Mouse (Mus musculus): ENCODE measurements at regions not wholly inside any gene's neighbourhood (a gene's known extent, or its start where the extent isn't known, plus 50 kb on each side); places are given as distances from the start of the nearest gene placed in this dataset.

DNA sequence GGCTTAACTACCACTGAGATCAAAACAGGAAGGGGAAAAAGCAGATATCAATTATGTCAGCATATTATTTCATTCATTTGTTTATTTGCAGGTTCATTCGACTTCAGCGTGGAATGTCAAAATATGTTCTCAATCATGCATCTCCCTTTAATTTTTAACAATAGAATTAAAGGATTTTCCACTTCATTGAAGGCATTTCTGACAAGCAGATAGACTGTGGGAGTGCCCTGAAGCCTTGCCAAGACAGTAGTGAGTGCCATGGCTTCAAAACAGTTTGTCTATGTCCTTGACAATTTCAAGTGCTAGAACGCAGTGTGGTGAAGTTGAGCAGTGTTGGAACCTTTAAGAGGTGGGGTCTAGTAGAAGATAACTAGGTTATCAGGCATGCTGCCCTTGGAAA lies 412.4 kb upstream of the 4930412O13Rik start:
- Histone ChIP-seq H3K27ac (ENCODE audit: low read depth, low read length) (no peak overlapping the region), H3K4me3 (ENCODE audit: low read depth, low read length) (no peak overlapping the region), H3K4me1 (ENCODE audit: control insufficient read depth, insufficient read depth, low read length) (no peaks in the 10 kb centered on the region), H3K36me3 (ENCODE audit: control insufficient read depth, insufficient read depth, low read length) (no peaks in the 10 kb centered on the region), H3K27me3 (replicated peaks; ENCODE audit: control insufficient read depth, insufficient read depth, low read length) (no peaks in the 10 kb centered on the region), H3K9ac (ENCODE audit: low read length) (no peak overlapping the region), H3K9me3 (replicated peaks; ENCODE audit: control insufficient read depth, low read length) (no peaks in the 10 kb centered on the region), H3K4me2 (ENCODE audit: low read length) (no peak overlapping the region)
- ATAC-seq (no peak), DNase-seq (ENCODE audit: low spot score) (peak; percentile 17)
- 67% methylated on average over 3 of the region's 3 CpGs for WGBS

DNA sequence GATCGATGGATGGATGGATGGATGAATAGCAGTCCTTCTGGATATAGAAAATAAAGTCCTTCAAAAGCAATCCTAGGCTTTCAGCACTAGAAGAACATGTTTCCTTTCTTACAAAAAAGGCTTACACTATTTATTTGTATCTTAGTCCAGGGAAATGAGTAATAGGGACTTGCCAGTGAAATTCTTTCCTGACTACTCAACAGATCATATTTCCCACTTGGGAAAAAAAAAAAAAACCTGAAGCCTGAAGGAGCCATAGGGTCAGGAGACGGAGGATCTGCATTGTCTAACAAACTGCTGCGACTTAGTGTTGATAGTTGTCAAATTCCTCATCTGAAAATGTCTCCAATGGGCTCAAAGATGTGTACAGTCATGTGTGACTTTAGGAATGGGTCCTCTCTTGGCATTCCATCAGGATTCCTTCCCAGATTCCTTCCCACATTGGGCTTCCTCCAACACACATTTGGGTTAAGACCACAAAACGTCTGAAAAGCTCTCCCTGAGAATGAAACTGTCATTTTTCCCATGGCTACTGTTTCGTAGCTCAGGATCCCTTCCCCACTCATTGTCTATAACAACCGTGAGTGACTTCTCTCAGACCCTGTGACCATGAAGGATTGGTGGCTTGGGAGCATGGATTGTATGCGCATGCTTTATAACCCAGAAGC lies 399.2 kb upstream of the 4930412O13Rik start:
- Histone ChIP-seq H3K4me3 (ENCODE audit: low read depth, low read length) (no peak overlapping the region), H3K9me3 (replicated peaks; ENCODE audit: control insufficient read depth, low read length) (no peaks in the 10 kb centered on the region), H3K4me1 (ENCODE audit: control insufficient read depth, insufficient read depth, low read length) (no peaks in the 10 kb centered on the region), H3K36me3 (ENCODE audit: control insufficient read depth, insufficient read depth, low read length) (no peaks in the 10 kb centered on the region), H3K27ac (ENCODE audit: low read depth, low read length) (no peak overlapping the region), H3K27me3 (replicated peaks; ENCODE audit: control insufficient read depth, insufficient read depth, low read length) (no peaks in the 10 kb centered on the region), H3K9ac (ENCODE audit: low read length) (no peak overlapping the region), H3K4me2 (ENCODE audit: low read length) (no peak overlapping the region)
- ATAC-seq, result no peak
- WGBS, result 79% methylated on average over 7 of the region's 7 CpGs
- no peak for DNase-seq (ENCODE audit: low spot score)

DNA sequence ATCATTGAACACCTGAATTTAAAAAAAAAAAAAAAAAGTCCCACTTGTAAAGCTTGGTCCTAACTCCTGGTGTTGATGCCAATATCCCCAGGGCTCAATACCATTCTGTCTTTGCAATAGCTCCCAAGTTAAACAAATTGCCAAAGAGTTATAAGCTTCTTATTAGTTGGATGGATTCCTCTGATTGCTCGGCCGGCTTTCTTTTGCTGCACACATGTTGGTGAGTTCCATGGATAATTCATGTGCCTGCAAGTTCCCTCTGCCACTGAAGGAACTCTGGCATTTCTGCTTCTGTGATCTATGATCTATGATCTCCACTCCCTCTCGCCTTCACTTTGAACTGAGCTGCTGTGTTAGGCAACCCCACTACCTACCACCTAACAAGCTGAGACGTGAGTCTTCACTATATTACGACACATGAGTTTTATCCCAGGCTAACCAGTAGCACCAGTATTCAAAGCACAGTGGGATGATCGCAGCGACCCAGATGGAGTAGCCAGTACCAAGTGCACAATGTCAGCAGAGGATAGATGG lies 393.6 kb upstream of the 4930412O13Rik start:
- 91% methylated on average over 7 of the region's 7 CpGs for WGBS
- Histone ChIP-seq H3K4me1 (ENCODE audit: control insufficient read depth, insufficient read depth, low read length) (no peaks in the 10 kb centered on the region), H3K9ac (ENCODE audit: low read length) (no peak overlapping the region), H3K27me3 (replicated peaks; ENCODE audit: control insufficient read depth, insufficient read depth, low read length) (no peaks in the 10 kb centered on the region), H3K36me3 (ENCODE audit: control insufficient read depth, insufficient read depth, low read length) (no peaks in the 10 kb centered on the region), H3K9me3 (replicated peaks; ENCODE audit: control insufficient read depth, low read length) (no peaks in the 10 kb centered on the region), H3K27ac (ENCODE audit: low read depth, low read length) (no peak overlapping the region), H3K4me2 (ENCODE audit: low read length) (no peak overlapping the region), H3K4me3 (ENCODE audit: low read depth, low read length) (no peak overlapping the region)
- no peak for DNase-seq (ENCODE audit: low spot score)
- ATAC-seq, result no peak

DNA sequence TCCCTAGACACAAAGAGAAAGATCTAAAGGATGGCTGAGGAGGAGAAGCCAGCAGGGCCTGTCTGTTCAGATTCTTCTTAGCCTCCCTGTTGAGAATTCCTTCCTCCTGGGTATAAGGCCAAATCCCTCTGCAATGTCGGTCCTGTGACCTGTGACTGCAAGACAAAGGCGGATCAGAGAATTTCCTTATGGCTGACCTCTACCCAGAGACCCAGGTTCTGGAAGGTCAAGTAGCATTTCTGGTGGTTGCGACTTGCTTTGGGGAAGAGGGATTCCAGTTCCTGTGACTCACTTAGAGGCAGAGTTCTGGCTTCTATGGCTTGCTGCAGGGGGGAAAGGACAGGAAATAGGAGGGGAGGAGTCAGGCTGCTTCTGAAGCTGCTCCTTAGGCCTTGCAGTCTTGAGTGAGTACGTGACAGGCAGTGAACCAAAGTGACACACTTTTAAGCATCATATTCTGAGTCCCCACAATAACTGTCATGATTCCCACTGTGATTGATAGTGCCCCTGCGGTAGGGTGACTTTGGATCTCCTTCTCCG lies 387.4 kb upstream of the 4930412O13Rik start:
- no peaks in the 10 kb centered on the region for H3K27me3 ChIP-seq (replicated peaks; ENCODE audit: control insufficient read depth, insufficient read depth, low read length)
- no peaks in the 10 kb centered on the region for H3K36me3 ChIP-seq (ENCODE audit: control insufficient read depth, insufficient read depth, low read length)
- no peak for DNase-seq (ENCODE audit: low spot score)
- no peak overlapping the region for H3K9ac ChIP-seq (ENCODE audit: low read length)
- no peaks in the 10 kb centered on the region for H3K9me3 ChIP-seq (replicated peaks; ENCODE audit: control insufficient read depth, low read length)
- 57% methylated on average over 6 of the region's 6 CpGs for WGBS
- no peak overlapping the region for H3K27ac ChIP-seq (ENCODE audit: low read depth, low read length)
- H3K4me3 ChIP-seq (ENCODE audit: low read depth, low read length), result no peak overlapping the region
- H3K4me2 ChIP-seq (ENCODE audit: low read length), result no peak overlapping the region
- no peak for ATAC-seq
- H3K4me1 ChIP-seq (ENCODE audit: control insufficient read depth, insufficient read depth, low read length), result no peaks in the 10 kb centered on the region

DNA sequence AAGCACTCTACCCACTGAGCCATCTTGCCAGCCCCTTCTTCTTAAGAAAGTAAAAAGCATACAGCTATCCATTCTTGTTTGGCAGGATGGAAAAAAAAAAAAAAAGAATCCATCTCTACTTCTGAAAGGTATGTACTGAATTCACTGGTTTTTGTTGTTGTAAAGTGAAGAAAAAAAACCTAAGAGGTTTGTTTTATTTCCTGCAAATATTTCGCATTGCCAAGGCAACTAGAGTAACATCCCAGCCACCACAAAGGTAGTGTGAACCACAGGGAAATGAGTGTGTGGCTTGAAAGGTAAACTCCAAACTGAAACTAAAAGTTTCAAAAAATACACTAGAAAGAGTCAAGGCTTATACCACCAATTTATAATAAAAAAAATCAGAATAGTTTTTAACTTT lies 361.0 kb upstream of the 4930412O13Rik start:
- H3K27ac ChIP-seq (ENCODE audit: low read depth, low read length), result no peak overlapping the region
- H3K4me1 ChIP-seq (ENCODE audit: control insufficient read depth, insufficient read depth, low read length), result no peaks in the 10 kb centered on the region; the same call in 1 of the 2 replicates
- H3K4me2 ChIP-seq (ENCODE audit: low read length), result no peak overlapping the region
- no peaks in the 10 kb centered on the region for H3K9me3 ChIP-seq (replicated peaks; ENCODE audit: control insufficient read depth, low read length)
- ATAC-seq (no peak), DNase-seq (ENCODE audit: low spot score) (no peak)
- H3K36me3 ChIP-seq (ENCODE audit: control insufficient read depth, insufficient read depth, low read length), result no peaks in the 10 kb centered on the region
- 90% methylated on average over 1 of the region's 1 CpGs for WGBS
- H3K4me3 ChIP-seq (ENCODE audit: low read depth, low read length), result no peak overlapping the region
- H3K9ac ChIP-seq (ENCODE audit: low read length), result no peak overlapping the region
- H3K27me3 ChIP-seq (replicated peaks; ENCODE audit: control insufficient read depth, insufficient read depth, low read length), result no peaks in the 10 kb centered on the region

DNA sequence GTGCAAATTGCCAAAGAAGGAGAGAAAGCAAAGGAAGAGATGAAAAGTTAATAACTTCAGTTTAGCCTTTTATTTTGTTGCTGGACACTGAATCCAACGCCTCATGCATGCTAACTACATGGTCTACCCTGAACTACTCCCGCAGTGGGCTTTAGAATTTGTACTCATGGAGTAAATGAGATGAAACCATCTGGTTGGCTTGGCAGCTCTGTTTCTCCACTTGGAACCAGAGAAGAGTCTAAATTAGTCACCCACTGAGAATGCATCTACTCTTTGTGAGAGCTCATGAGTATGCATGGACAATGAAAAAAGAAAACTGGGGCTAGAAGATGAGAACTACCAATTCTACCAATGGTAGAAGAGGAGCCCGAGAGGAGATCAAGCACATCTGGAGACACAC lies 355.1 kb upstream of the 4930412O13Rik start:
- Histone ChIP-seq H3K4me1 (ENCODE audit: control insufficient read depth, insufficient read depth, low read length) (no peaks in the 10 kb centered on the region), H3K4me3 (ENCODE audit: low read depth, low read length) (no peak overlapping the region), H3K27ac (ENCODE audit: low read depth, low read length) (no peak overlapping the region), H3K9ac (ENCODE audit: low read length) (no peak overlapping the region), H3K27me3 (replicated peaks; ENCODE audit: control insufficient read depth, insufficient read depth, low read length) (no peaks in the 10 kb centered on the region), H3K4me2 (ENCODE audit: low read length) (no peak overlapping the region), H3K36me3 (ENCODE audit: control insufficient read depth, insufficient read depth, low read length) (no peaks in the 10 kb centered on the region), H3K9me3 (replicated peaks; ENCODE audit: control insufficient read depth, low read length) (no peaks in the 10 kb centered on the region)
- 84% methylated on average over 3 of the region's 3 CpGs for WGBS
- DNase-seq (ENCODE audit: low spot score) (no peak), ATAC-seq (no peak)

DNA sequence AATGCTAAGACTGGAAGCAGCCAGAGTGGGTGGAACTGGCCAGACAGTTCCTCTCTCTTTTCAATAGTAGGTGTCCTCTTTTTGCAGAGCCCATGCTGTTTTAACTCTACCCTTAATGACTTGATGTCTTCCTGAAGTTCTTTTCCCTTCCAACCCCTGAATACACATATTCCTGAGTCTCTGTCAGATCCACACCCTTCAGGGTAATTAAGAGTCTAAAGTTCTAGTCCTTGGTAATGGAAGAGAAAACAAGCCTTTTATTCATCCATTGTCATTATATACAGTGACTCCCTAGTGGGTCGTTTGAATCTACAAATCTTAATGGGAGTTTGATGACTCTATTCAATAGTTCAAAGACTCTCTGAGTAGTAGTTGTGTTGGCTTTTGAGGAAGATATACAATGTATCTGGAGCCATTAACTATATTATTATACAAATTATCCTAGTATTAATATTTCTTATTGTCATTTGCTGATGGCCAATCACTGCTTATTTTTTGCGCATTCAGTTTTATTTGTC lies 345.9 kb upstream of the 4930412O13Rik start:
- 76% methylated on average over 2 of the region's 2 CpGs for WGBS
- Histone ChIP-seq H3K27me3 (replicated peaks; ENCODE audit: control insufficient read depth, insufficient read depth, low read length) (no peaks in the 10 kb centered on the region), H3K27ac (ENCODE audit: low read depth, low read length) (no peak overlapping the region), H3K4me1 (ENCODE audit: control insufficient read depth, insufficient read depth, low read length) (no peaks in the 10 kb centered on the region), H3K4me2 (ENCODE audit: low read length) (no peak overlapping the region), H3K9ac (ENCODE audit: low read length) (no peak overlapping the region), H3K36me3 (ENCODE audit: control insufficient read depth, insufficient read depth, low read length) (no peaks in the 10 kb centered on the region), H3K4me3 (ENCODE audit: low read depth, low read length) (no peak overlapping the region), H3K9me3 (replicated peaks; ENCODE audit: control insufficient read depth, low read length) (no peaks in the 10 kb centered on the region)
- DNase-seq (ENCODE audit: low spot score), result no peak
- no peak for ATAC-seq

DNA sequence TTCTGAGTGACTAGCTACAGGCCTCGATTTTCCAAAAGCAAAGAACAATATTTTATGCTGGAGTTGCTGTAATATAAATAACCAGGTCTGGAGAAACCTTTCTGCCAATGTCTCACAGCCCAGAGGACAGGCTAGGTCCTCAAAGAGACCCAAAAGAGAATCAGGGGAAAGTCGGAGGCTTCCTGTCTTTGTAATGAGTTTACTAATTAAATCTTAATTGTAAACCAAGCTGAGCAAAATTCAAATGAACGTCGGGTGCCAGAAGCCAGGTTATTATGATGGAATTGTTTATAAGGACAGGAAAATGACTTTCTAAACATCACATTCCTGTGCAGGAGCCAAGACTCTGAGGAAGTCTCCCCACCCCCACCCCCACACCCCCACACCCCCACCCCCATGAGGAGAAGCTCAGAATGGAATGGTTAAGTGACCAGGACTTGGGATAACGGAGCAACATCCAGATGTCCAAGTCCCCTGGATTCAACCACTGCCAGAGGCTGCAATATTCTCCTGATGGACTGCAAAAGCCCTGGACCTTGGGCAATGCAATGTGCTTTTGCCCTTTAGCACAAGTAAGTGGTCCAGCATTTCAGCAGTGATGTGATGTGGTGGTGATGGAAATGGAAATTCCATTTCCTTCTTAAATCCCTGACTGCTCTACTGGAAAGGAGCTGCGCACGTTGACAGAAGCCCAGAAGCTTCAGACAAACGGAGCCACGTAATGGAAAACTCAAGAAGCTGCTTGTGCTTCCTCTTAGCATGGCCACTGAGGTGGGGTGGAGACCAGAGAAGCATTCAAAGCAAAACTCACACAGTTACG lies 333.1 kb upstream of the 4930412O13Rik start:
- no peak overlapping the region for H3K4me3 ChIP-seq (ENCODE audit: low read depth, low read length)
- no peak overlapping the region for H3K9ac ChIP-seq (ENCODE audit: low read length)
- no peaks in the 10 kb centered on the region for H3K4me1 ChIP-seq (ENCODE audit: control insufficient read depth, insufficient read depth, low read length)
- H3K36me3 ChIP-seq (ENCODE audit: control insufficient read depth, insufficient read depth, low read length), result no peaks in the 10 kb centered on the region
- H3K27me3 ChIP-seq (replicated peaks; ENCODE audit: control insufficient read depth, insufficient read depth, low read length), result no peaks in the 10 kb centered on the region
- DNase-seq (ENCODE audit: low spot score) (no peak), ATAC-seq (no peak)
- whole genome bisulfite sequencing, result 68% methylated on average over 10 of the region's 10 CpGs
- no peak overlapping the region for H3K27ac ChIP-seq (ENCODE audit: low read depth, low read length)
- H3K9me3 ChIP-seq (replicated peaks; ENCODE audit: control insufficient read depth, low read length), result no peaks in the 10 kb centered on the region
- H3K4me2 ChIP-seq (ENCODE audit: low read length), result no peak overlapping the region

DNA sequence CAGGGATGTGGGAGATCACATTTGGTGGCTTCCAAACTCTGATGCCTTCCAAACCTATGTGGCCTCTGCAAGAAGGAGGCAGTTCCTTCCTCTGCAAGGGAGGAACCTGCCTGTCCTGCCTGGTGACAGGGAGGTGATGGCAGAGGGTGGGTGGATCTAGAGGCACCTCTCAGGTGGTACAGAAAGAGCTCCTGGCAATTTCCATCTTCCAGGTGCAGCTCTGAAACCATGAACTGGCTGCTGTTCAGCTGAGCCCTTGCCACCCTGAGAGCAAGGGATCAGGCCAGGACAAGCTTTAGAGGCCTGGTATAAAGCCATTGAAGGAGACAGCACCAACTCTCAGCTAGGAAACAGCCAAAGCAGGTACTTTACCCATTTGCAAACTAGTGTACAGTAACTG lies 327.7 kb upstream of the 4930412O13Rik start:
- Histone ChIP-seq H3K27ac (ENCODE audit: low read depth, low read length) (no peak overlapping the region), H3K4me3 (ENCODE audit: low read depth, low read length) (no peak overlapping the region), H3K9me3 (replicated peaks; ENCODE audit: control insufficient read depth, low read length) (no peaks in the 10 kb centered on the region), H3K27me3 (replicated peaks; ENCODE audit: control insufficient read depth, insufficient read depth, low read length) (no peaks in the 10 kb centered on the region), H3K4me1 (ENCODE audit: control insufficient read depth, insufficient read depth, low read length) (no peaks in the 10 kb centered on the region), H3K9ac (ENCODE audit: low read length) (no peak overlapping the region), H3K36me3 (ENCODE audit: control insufficient read depth, insufficient read depth, low read length) (no peaks in the 10 kb centered on the region), H3K4me2 (ENCODE audit: low read length) (no peak overlapping the region)
- DNase-seq (ENCODE audit: low spot score) (no peak), ATAC-seq (no peak)
